Mouse (Mus musculus) myocyte (in vitro differentiated cells): Measurements from ENCODE around the gene Cryzl2. TPM values are rescaled to one million over a fixed set of nuclear protein-coding genes. Genes with fewer than 3 reads are reported as not detected.

Source experiments
- H3K27me3 ChIP-seq: one replicate; pipeline ENCODE4 v1.6.1; 2011; ENCODE audit not compliant: control insufficient read depth, insufficient read depth, insufficient read length
- H3K36me3 ChIP-seq: one replicate; pipeline ENCODE4 v1.6.1; 2011; ENCODE audit not compliant: control insufficient read depth, insufficient read depth
- H3K4me2 ChIP-seq: one replicate; pipeline ENCODE4 v1.6.1; 2011; ENCODE audit warnings: low read depth, control low read depth
- H3K4me3 ChIP-seq: one replicate; pipeline ENCODE4 v1.5.1; 2011; ENCODE audit warnings: mild to moderate bottlenecking, control low read depth, moderate library complexity
- H3K79me2 ChIP-seq: one replicate; pipeline ENCODE4 v1.6.1; 2011; ENCODE audit not compliant: control insufficient read depth, insufficient read depth
- H3ac ChIP-seq: one replicate; pipeline ENCODE4 v1.6.1; 2011; ENCODE audit not compliant: control insufficient read depth, insufficient read length
- CEBPB ChIP-seq: IDR thresholded peaks from 2 replicates; pipeline ENCODE4 v1.6.1; 2011; ENCODE audit warnings: mild to moderate bottlenecking, moderate library complexity; ENCODE audit not compliant: poor library complexity, insufficient read depth, severe bottlenecking
- E2F4 ChIP-seq: IDR thresholded peaks from one replicate; pipeline ENCODE4 v1.6.1; 2011; ENCODE audit warnings: mild to moderate bottlenecking, control low read depth, moderate library complexity; ENCODE audit not compliant: insufficient read depth
- MAX ChIP-seq: IDR thresholded peaks from one replicate; pipeline ENCODE4 v1.6.1; 2011; ENCODE audit warnings: low read depth, mild to moderate bottlenecking, control low read depth
- MYOD1 ChIP-seq, 3 experiments: IDR thresholded peaks; one replicate each; pipeline ENCODE4 v1.6.1; 2011; ENCODE audit warnings: control low read depth in 2 of 3, low read depth in 2 of 3, mild to moderate bottlenecking in 2 of 3, moderate library complexity in 1 of 3; ENCODE audit not compliant: insufficient read length in 2 of 3, control insufficient read depth in 1 of 3
- MYOG ChIP-seq, 3 experiments: IDR thresholded peaks; one replicate each; pipeline ENCODE4 v1.6.1; 2011; ENCODE audit warnings: control low read depth in 2 of 3, low read depth in 2 of 3, mild to moderate bottlenecking in 2 of 3; ENCODE audit not compliant: insufficient read length in 2 of 3, control insufficient read depth in 1 of 3, insufficient read depth in 1 of 3
- POLR2A ChIP-seq: IDR thresholded peaks from one replicate; pipeline ENCODE4 v1.6.1; 2011; ENCODE audit warnings: low read depth, mild to moderate bottlenecking, control low read depth, moderate library complexity; ENCODE audit not compliant: insufficient read length
- POLR2AphosphoS2 ChIP-seq: IDR thresholded peaks from one replicate; pipeline ENCODE4 v1.6.1; 2011; ENCODE audit warnings: low read depth, control low read depth; ENCODE audit not compliant: insufficient read length
- REST ChIP-seq: IDR thresholded peaks from one replicate; pipeline ENCODE4 v1.6.1; 2011; ENCODE audit warnings: mild to moderate bottlenecking, control low read depth, moderate library complexity; ENCODE audit not compliant: insufficient read depth, insufficient read length
- SRF ChIP-seq: IDR thresholded peaks from one replicate; pipeline ENCODE4 v1.6.1; 2011; ENCODE audit warnings: low read depth; ENCODE audit not compliant: control insufficient read depth, insufficient read length
- TCF12 ChIP-seq: IDR thresholded peaks from one replicate; pipeline ENCODE4 v1.6.1; 2011; ENCODE audit warnings: mild to moderate bottlenecking, control low read depth; ENCODE audit not compliant: poor library complexity, insufficient read depth, severe bottlenecking
- TCF3 ChIP-seq: IDR thresholded peaks from one replicate; pipeline ENCODE4 v1.6.1; 2011; ENCODE audit warnings: low read depth, control low read depth; ENCODE audit not compliant: insufficient read length
- USF1 ChIP-seq: IDR thresholded peaks from one replicate; pipeline ENCODE4 v1.6.1; 2011; ENCODE audit warnings: low read depth, mild to moderate bottlenecking, control low read depth, moderate library complexity
- polyA plus RNA-seq: library from polyadenylated mRNA; unstranded; fragments of >200 nt; fragmentation: generic; extraction: Trizol; gene quantifications from one replicate; pipeline ENCODE4 v1.2.1, GENCODE M21; 2012; ENCODE audit warnings: missing spikeins

Cryzl2 gene
- polyA plus RNA-seq, 1 experiment = 0.12 TPM

DNA sequence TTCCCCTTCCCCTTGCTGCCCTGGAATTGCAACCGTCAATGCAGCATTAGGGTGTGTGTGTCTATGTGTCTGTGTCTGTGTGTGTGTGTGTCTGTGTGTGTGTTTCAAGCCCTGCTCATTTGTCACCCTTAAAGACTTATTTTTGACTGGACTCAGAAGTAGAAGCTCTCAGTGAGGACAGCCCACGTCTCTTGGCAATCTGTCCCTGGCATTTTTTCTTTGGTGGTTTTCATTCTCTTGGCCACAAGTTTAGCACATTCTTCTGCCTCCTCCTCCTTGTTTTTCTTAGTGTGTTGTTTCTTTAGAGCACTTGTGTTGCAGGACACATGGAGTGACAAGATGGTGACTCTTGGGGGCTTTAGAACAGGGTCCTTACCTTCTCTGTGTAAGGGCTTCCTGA is 17.9 kb downstream of the Cryzl2 start:
- H3K4me2 ChIP-seq = no peak overlapping the region
- H3ac ChIP-seq = no peak overlapping the region
- no peaks in the 10 kb centered on the region for H3K27me3 ChIP-seq
- no peaks in the 10 kb centered on the region for H3K79me2 ChIP-seq
- H3K4me3 ChIP-seq = no peak overlapping the region
- no peak for TF ChIP-seq E2F4
- TF ChIP-seq POLR2A = no peak
- TF ChIP-seq CEBPB = no peak
- no peak for TF ChIP-seq USF1
- no peak for TF ChIP-seq REST
- no peak for TF ChIP-seq TCF3
- no peak for TF ChIP-seq MAX
- no peak for TF ChIP-seq MYOG (IDR thresholded peaks at IDR 0.05; ENCODE audit: control insufficient read depth in 1 of 3, insufficient read depth in 1 of 3, insufficient read length in 2 of 3, low read depth in 2 of 3)
- TF ChIP-seq MYOD1 (IDR thresholded peaks at IDR 0.05; ENCODE audit: control insufficient read depth in 1 of 3, insufficient read length in 2 of 3, low read depth in 2 of 3) = no peak
- no peak for TF ChIP-seq TCF12
- no peak for TF ChIP-seq SRF
- no peak for TF ChIP-seq POLR2AphosphoS2
- H3K36me3 ChIP-seq = no peaks in the 10 kb centered on the region

DNA sequence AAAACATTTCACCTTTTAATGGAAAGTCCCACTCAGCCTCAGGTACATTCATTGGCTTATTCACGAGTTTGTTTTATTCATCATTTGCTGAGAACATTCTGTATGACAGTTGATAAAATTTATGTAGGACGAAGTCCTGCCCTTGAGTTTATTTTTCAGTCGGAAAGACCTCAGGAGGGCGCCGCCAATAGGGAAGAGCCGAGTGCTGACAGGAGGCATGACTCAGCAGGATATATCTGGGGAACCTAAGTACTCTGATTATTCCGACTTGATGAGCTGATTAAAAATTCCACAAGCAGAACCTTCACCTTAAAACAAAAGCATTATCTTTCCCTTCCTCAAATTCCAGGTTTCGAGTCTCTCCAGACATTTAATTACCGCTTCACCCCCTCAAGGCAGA is 21.7 kb downstream of the Cryzl2 start:
- TF ChIP-seq MAX = no peak
- TF ChIP-seq REST = no peak
- H3K4me3 ChIP-seq = no peak overlapping the region
- H3K27me3 ChIP-seq = no peaks in the 10 kb centered on the region
- H3K4me2 ChIP-seq = peak overlapping the region; percentile 57
- H3K36me3 ChIP-seq = no peaks in the 10 kb centered on the region
- H3K79me2 ChIP-seq = no peaks in the 10 kb centered on the region
- no peak overlapping the region for H3ac ChIP-seq

DNA sequence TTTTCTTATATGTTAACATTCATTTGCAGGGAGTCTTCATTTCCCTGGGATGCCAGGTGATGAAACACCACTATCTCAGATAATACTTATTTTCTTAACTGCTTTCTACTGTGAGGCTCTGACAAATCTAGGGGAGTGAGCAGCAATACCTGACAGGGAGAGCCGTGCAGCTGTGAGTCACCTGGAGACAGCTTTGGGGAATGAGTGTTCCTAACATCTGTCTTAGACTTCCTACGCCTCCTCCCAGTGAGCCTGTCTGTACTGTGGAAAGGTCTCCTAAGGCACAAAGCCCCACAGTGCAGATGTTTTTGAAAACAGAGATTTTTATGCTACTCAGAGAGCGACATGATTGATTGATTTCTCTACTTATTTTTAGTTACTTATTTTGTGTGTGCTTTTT is 22.5 kb downstream of the Cryzl2 start:
- Histone ChIP-seq H3K4me2 (no peak overlapping the region), H3K36me3 (no peaks in the 10 kb centered on the region), H3ac (no peak overlapping the region), H3K4me3 (no peak overlapping the region), H3K27me3 (no peaks in the 10 kb centered on the region), H3K79me2 (no peaks in the 10 kb centered on the region)
- TF ChIP-seq TCF12 = no peak
- TF ChIP-seq MAX = no peak
- TF ChIP-seq E2F4 = no peak
- no peak for TF ChIP-seq POLR2AphosphoS2
- no peak for TF ChIP-seq TCF3
- TF ChIP-seq REST = no peak
- TF ChIP-seq SRF = no peak
- TF ChIP-seq USF1 = no peak
- TF ChIP-seq POLR2A = no peak
- TF ChIP-seq MYOD1 (IDR thresholded peaks at IDR 0.05; ENCODE audit: control insufficient read depth in 1 of 3, insufficient read length in 2 of 3, low read depth in 2 of 3) = no peak
- no peak for TF ChIP-seq MYOG (IDR thresholded peaks at IDR 0.05; ENCODE audit: control insufficient read depth in 1 of 3, insufficient read depth in 1 of 3, insufficient read length in 2 of 3, low read depth in 2 of 3)
- TF ChIP-seq CEBPB = no peak

DNA sequence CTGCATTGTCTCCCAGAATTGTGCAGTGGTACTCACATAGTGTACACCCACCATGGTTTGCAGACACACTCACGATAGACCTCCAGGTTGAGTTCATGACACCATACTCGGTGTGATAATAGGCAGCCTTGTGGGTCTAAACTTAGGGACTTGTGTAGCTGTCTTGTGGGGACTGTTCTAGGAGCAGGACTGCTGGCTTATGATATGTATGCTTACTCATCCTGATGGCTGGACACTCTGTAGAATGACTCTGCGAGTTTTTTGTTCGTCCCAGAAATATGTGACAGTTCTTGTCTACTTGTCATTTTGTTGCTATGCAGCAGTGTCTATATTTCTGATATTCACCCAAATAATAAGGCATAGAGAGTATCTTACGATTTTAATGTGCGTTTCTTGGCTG is 23.3 kb downstream of the Cryzl2 start:
- Histone ChIP-seq H3K4me3 (no peak overlapping the region), H3K4me2 (no peak overlapping the region), H3K36me3 (no peaks in the 10 kb centered on the region), H3ac (no peak overlapping the region), H3K27me3 (no peaks in the 10 kb centered on the region), H3K79me2 (no peaks in the 10 kb centered on the region)
- TF ChIP-seq TCF12 (no peak), MYOG (IDR thresholded peaks at IDR 0.05; ENCODE audit: control insufficient read depth in 1 of 3, insufficient read depth in 1 of 3, insufficient read length in 2 of 3, low read depth in 2 of 3) (no peak), CEBPB (no peak), E2F4 (no peak), REST (no peak), USF1 (no peak), MYOD1 (IDR thresholded peaks at IDR 0.05; ENCODE audit: control insufficient read depth in 1 of 3, insufficient read length in 2 of 3, low read depth in 2 of 3) (no peak), POLR2A (no peak), POLR2AphosphoS2 (no peak), MAX (no peak), SRF (no peak), TCF3 (no peak)

DNA sequence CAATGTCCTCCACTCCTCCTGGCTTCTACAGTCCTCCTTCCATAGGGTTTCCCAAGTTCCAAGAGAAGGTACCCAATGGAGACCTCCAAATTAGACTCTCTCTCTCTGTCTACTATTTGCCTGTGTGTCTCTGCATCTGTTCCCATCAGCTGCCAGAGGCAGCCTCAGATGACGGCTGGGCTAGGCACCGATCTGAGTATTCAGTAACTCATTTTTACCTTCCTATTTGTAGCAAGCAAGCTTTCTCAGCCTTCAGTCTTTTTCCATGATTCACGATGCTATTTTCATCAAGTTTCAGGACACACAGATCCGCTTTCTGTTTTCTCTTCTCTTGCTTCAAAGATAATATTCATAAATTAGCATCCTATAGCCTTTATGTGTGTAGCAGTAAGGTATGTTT is 25.8 kb downstream of the Cryzl2 start:
- Histone ChIP-seq H3K4me3 (no peak overlapping the region), H3ac (no peak overlapping the region), H3K36me3 (no peaks in the 10 kb centered on the region), H3K4me2 (no peak overlapping the region), H3K79me2 (no peaks in the 10 kb centered on the region), H3K27me3 (no peaks in the 10 kb centered on the region)
- TF ChIP-seq MYOG (IDR thresholded peaks at IDR 0.05; ENCODE audit: control insufficient read depth in 1 of 3, insufficient read depth in 1 of 3, insufficient read length in 2 of 3, low read depth in 2 of 3) = peak in 1 of 3 experiments; percentile 15
- TF ChIP-seq POLR2AphosphoS2 = no peak
- peak in 1 of 3 experiments; percentile 30 for TF ChIP-seq MYOD1 (IDR thresholded peaks at IDR 0.05; ENCODE audit: control insufficient read depth in 1 of 3, insufficient read length in 2 of 3, low read depth in 2 of 3)
